Mouse (Mus musculus): ENCODE data around the gene Wasf2.

Wasf2 gene

GRCm38 (mm10) chr4:133204379-133204778 lies 74.1 kb downstream of the Wasf2 start:
- DNase-seq: peak; percentile 89

- peak; percentile 95 for DNase-seq
Observed at GRCm38 (mm10) chr4:133209366-133209765, 79.1 kb downstream of the Wasf2 start.

DNA sequence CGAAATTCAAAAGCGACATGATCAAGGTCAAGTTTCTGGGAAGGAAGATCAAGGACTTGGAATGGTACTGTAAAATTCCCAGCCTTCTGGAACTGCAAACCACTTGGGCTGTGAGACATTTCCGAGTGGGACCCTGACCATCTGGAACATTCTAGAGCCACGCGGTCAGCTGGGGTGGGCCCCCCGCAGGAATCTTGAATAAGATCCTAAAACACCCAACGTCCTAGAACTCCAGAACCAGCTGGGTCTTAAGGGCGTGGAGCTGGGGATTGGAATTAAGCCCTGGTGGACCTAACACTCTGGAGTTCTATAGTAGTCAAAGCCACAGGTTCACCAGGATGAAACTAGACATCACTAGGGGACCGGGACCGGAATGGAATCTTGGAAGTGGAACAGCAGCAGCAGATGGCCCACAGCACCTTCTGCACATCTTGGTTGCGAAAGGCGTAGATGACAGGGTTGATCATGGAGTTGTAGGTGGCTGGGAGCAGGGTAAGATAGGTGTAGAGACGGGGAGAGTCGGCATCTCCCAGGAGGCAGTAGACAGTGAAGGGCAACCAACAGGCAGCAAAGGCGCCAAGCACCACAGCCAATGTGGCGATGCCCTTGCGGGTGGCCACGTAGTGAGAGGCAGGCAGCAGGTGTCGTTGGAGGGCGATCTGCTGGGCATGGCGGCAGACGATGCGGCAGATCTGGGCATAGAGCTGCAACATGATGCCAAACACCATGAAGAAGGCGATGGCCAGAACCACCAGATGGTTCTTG lies 79.9 kb downstream of the Wasf2 start:
- peak; percentile 91 for DNase-seq

DNA sequence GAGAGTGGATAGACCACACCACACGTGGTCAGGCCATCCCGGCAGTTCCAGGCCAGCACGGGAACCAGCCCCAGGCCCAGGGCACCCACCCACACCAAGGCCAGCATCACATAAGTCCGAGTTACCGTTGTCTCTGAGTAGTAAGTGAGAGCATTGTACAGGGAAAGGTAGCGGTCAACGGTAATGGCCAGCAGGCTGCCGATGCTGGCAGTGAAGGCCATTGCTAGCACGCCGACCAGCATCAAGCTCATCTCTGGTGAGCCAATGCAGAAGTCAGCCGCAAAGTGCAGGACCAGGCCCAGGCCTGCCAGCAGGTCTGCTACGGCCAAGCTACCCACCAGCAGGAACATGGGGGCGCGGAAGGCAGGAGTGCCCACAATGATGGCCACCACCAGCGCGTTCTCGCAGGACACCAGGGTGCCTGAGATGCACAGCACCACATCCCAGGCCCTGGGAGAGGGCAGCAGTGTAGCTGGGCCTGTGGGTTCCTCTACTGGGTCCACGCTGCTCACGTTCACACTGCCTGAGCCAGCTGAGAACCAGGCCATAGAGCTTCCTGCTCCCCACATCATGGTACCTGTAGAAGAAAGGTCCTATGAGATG lies 80.6 kb downstream of the Wasf2 start:
- peak; percentile 92 for DNase-seq

DNA sequence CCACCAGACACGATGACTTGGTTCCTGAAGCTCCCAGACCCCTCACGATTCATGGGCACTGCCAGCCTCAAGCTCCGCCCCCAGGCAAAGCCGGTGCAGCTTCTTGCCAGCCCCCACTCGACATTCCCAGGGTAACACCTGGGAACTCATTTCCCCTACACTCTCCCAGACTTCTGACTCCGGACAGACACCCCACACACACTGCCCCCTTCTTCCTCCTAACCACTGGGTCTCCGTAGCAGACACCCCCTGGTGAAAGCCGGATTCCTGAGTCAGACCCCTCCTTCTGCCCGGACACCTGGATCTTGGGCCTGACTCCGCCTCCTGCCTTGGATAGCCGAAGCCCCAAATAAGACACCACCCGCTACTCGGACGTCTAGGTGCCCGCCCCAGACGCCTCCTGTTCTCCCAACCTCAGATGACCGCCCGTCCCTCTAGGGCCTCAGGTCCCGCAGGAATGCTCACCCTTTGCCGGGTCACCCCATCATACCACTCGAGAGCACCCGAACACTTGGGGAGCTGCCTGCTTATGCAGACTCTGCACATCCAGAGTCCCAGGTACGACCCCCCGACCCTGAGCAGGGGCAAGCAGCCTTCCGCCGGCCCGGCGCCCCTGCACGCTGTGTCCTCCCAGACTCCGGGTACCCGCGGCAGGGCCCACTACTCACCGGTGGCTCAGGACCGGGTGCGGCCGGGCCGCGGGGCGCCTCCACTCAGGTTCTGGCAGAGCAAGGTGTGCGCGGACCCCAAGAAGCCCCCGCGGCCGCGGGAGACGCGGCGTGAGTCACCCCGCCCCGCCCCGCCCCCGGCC lies 81.7 kb downstream of the Wasf2 start, which contains the start of the genes Cd164l2 and Gpr3:
Gene Cd164l2, plus strand, starts transcription at position 381 of the 811 bp plus-strand sequence.
Gene Gpr3, minus strand, starts transcription at position 786 of the 811 bp plus-strand sequence.
- peak; percentile 93 for DNase-seq

- DNase-seq: peak; percentile 98
Observed at GRCm38 (mm10) chr4:133212562-133213267, 82.4 kb downstream of the Wasf2 start.

GRCm38 (mm10) chr4:133213268-133213590 lies 82.9 kb downstream of the Wasf2 start:
- no peak for DNase-seq

DNA sequence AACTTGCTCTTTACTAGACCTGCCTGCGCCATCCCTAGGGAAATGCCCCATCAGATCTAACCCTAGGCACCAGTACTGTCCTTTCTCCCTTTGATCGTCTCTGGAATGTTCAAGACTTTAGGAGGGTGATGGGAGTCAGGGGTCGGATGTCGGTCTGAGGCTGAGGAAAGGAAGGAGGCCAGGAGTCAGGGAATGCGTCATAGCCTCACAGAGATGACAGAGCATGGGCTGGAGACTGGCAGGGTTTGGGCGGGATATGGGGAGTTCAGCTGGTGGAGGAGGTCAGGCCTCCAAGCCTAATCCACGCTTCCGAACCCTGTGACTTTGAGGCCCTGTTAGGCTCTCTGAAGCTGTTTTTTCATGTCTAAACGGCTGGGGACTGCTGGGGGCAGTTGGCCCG lies 83.4 kb downstream of the Wasf2 start:
- DNase-seq: no peak

- DNase-seq: peak; percentile 92
Observed at GRCm38 (mm10) chr4:133217641-133218040, 87.3 kb downstream of the Wasf2 start.

DNA sequence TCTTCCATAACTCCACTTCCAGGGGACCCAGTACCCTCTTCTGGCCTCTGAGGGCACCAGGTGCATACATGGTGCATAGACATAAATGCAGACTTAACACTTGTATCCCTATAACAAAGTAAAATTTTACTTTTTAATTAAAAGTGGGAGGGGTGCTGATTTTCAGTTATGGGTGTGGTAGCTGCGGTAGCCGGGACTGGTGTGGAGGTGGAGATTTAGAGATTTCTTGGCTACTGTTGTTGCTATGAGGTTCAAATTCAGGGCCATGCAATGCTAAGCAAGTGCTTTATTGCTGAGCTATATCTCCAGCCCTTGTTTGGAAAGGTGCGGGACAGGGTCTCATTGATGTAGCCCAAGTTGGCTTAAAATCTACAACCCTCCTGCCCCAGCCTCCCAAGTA lies 88.4 kb downstream of the Wasf2 start:
- DNase-seq: no peak

DNA sequence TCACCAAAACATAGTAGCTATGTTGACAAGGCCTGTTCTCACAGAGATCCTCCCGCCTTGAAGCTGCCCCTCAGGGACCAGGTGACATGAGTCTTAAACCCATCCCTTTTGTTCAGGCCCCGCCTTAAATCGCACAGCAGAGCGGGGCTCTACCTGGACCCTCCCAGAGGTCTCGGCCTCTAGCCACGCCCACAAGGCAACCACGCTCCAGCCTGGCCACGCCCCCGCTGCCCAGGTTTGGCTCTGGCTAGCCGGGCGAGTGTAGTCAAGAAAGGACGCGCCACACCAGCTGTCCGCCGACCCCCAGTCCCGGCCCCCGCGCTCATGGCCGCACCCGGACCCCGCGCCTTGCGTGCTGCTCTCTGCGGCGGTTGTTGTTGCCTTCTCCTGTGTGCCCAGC lies 90.4 kb downstream of the Wasf2 start:
- DNase-seq: peak; percentile 88

GRCm38 (mm10) chr4:133221701-133222100 lies 91.4 kb downstream of the Wasf2 start:
- DNase-seq: peak; percentile 91

DNA sequence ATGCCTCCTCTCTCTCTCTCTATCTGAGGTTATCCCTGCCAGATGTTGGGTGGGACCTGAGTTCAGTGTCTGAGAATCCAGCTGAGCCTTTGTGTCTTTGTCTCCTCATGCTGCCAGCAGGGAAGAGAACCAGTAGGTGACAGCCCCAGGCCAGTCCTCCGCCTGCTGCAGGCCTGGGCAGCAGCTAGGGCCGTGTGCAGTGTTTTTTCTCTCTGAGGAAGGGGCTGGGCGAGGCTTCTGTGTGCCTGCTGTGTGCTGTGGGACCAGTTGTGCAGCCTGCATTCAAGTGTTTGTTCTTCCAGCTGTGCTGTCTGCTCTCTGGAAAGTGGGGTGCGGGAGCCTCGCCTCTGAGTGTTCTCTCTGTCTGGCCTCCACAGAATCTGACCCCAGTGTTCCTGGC lies 93.6 kb downstream of the Wasf2 start:
- no peak for DNase-seq

DNA sequence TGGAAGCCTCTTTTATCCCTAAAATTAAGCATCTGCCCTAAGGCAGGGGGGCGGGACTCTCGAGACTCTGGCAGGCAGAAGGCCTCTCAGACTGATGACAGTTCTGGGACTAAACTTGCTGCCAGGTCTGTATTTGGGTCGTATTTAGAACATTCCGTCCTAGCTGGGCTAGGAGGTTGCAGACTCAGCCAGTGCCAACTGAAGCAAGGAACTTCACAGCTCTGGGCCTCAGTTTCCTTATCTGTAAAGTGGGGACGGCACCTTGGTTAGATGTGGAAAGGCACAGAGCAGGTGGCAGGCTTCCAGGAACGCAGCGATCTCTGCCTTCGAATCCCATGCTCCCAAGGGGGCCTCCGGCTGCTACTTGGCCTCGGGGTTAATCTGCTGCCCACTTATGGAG lies 95.8 kb downstream of the Wasf2 start:
- DNase-seq: peak; percentile 97

DNA sequence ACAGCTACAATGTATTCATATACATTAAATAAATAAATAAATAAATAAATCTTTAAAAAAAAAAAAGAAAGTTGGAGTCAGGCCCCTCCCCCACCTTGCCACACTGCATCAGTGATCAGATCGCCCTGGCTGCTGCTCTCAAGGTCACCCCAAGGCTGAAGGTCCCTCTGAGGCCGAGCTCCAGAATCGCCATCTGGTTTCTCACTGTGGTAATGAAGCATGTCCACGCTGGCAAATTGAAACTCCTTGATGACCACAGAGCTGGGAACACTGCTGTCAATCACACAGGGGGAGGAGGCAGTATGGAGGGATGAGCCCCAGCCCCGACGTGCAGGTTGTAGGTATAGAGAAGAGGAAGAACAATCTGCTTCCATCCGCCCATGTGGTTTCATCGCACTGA lies 97.3 kb downstream of the Wasf2 start:
- DNase-seq: peak; percentile 90

DNA sequence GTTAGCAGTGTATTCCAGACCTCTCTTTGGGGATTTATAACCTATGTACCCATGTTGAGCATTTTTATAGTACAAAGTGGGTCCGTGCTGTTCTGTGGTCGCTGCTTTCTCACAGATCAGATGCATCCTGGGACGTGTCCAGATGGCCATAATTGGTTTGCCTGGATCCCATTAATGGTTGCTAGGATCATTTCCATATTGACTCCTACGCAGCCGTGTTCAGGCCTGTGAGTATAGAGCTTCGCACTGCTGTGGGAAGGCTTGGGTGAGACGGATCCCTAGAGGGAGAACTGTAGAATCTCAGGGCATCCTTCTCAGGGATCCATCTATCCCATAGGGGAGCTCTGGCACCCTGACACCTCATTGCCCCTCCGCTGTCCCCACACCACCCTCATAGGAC lies 99.3 kb downstream of the Wasf2 start:
- peak; percentile 86 for DNase-seq

DNA sequence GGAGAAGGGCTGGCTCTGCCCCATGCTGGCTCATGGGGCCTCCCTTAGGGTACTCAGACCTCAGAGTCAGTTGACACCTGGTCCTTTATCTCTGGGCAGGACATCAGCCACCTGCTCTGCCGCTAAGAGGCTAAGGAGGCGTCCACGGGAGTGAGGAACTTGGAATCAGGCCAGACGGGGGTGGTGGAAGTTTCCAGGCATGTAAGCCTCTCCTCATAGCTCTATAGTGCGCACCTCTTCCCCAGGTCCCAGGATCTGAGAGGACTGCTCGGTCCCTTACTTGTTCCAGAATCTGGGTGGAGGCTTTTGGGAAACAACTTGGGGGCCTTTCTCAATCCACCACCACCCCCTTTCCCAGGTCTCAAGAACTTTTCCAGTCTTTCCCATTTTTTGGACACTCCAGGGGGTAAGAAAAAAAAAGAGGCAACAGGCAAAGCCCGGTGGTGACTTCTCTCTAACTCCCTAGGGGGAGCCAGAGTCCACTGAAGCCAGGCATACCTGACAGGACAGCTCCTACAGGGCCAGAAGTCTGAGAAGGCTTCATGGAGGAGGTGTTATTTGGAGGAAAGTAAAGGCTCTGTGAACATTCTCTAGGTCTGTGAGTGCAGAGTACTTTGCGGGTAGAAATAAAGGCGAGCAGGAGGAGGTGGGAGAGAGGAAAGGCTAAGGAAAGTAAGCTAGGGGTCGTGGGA lies 103.1 kb downstream of the Wasf2 start:
- DNase-seq: peak; percentile 93

DNA sequence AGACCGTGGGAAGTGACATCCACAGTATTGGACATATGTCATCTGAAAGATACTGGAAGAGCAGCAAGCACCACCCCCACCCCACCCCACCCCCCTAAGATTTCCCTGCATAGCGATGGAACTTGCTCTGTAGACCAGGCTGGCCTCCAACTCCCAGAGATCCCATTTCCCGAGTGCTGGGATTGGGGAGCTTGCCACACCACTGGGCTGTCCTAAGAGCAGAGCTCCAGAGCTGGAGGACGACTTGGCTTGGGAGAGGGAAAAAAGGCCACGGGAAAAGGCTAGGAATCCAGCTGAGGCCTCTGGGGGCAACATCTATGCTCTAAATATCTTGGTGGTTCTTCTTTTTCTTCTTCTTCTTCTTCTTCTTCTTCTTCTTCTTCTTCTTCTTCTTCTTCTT lies 104.5 kb downstream of the Wasf2 start:
- DNase-seq: peak; percentile 93

DNA sequence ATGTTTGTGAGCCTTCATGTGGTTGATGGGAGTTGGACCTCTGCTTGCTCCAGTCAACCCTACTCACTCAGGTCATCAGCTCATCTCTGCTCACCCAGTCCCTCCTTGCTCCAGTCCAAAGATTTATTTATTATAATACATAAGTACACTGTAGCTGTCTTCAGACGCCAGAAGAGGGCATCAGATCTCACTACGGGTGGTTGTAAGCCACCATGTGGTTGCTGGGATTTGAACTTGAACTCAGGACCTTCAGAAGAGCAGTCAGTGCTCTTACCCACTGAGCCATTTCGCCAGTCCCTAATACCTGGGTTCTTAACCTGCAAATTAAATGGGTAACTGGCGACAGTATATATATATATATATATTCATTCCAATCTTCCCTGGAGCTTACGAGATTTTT lies 105.1 kb downstream of the Wasf2 start:
- DNase-seq: peak; percentile 86

DNA sequence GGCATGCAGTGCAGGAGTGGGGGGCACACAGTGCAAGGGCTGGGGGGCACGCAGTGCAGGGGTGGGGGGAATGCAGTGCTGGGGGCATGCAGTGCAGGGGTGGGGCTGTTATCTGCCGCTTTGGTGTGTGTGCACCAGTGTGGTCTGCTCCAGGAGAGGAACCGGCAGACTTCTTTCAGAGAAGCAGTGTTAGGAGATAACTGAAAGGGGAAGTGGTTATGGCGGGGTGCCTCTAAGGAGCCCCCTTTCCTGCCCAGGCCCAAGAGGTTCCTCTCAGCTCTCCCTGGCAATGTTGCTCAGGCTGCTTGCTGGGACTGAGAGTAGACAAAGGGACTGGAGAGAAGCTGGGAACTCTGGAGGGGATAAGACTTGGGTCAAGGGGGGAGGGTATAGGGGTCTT lies 107.6 kb downstream of the Wasf2 start:
- DNase-seq: peak; percentile 91

- peak; percentile 100 for DNase-seq
Observed at GRCm38 (mm10) chr4:133240490-133240921, 110.2 kb downstream of the Wasf2 start, which contains the start of gene Map3k6. Gene Map3k6, plus strand, starts transcription at chr4:133240818.
